Mouse (Mus musculus) myocyte (in vitro differentiated cells): ENCODE results near the gene Pacrg. TPM values are rescaled to one million over a fixed set of nuclear protein-coding genes. Genes with fewer than 3 reads are reported as not detected.

ENCODE experiments used
- H3K27me3 ChIP-seq: one replicate; pipeline ENCODE4 v1.6.1; 2011; ENCODE audit not compliant: control insufficient read depth, insufficient read depth, insufficient read length
- H3K36me3 ChIP-seq: one replicate; pipeline ENCODE4 v1.6.1; 2011; ENCODE audit not compliant: control insufficient read depth, insufficient read depth
- H3K4me2 ChIP-seq: one replicate; pipeline ENCODE4 v1.6.1; 2011; ENCODE audit warnings: low read depth, control low read depth
- H3K4me3 ChIP-seq: one replicate; pipeline ENCODE4 v1.5.1; 2011; ENCODE audit warnings: mild to moderate bottlenecking, control low read depth, moderate library complexity
- H3K79me2 ChIP-seq: one replicate; pipeline ENCODE4 v1.6.1; 2011; ENCODE audit not compliant: control insufficient read depth, insufficient read depth
- H3ac ChIP-seq: one replicate; pipeline ENCODE4 v1.6.1; 2011; ENCODE audit not compliant: control insufficient read depth, insufficient read length
- CEBPB ChIP-seq: IDR thresholded peaks from 2 replicates; pipeline ENCODE4 v1.6.1; 2011; ENCODE audit warnings: mild to moderate bottlenecking, moderate library complexity; ENCODE audit not compliant: poor library complexity, insufficient read depth, severe bottlenecking
- E2F4 ChIP-seq: IDR thresholded peaks from one replicate; pipeline ENCODE4 v1.6.1; 2011; ENCODE audit warnings: mild to moderate bottlenecking, control low read depth, moderate library complexity; ENCODE audit not compliant: insufficient read depth
- MAX ChIP-seq: IDR thresholded peaks from one replicate; pipeline ENCODE4 v1.6.1; 2011; ENCODE audit warnings: low read depth, mild to moderate bottlenecking, control low read depth
- MYOD1 ChIP-seq, 3 experiments: IDR thresholded peaks; one replicate each; pipeline ENCODE4 v1.6.1; 2011; ENCODE audit warnings: control low read depth in 2 of 3, low read depth in 2 of 3, mild to moderate bottlenecking in 2 of 3, moderate library complexity in 1 of 3; ENCODE audit not compliant: insufficient read length in 2 of 3, control insufficient read depth in 1 of 3
- MYOG ChIP-seq, 3 experiments: IDR thresholded peaks; one replicate each; pipeline ENCODE4 v1.6.1; 2011; ENCODE audit warnings: control low read depth in 2 of 3, low read depth in 2 of 3, mild to moderate bottlenecking in 2 of 3; ENCODE audit not compliant: insufficient read length in 2 of 3, control insufficient read depth in 1 of 3, insufficient read depth in 1 of 3
- POLR2A ChIP-seq: IDR thresholded peaks from one replicate; pipeline ENCODE4 v1.6.1; 2011; ENCODE audit warnings: low read depth, mild to moderate bottlenecking, control low read depth, moderate library complexity; ENCODE audit not compliant: insufficient read length
- POLR2AphosphoS2 ChIP-seq: IDR thresholded peaks from one replicate; pipeline ENCODE4 v1.6.1; 2011; ENCODE audit warnings: low read depth, control low read depth; ENCODE audit not compliant: insufficient read length
- REST ChIP-seq: IDR thresholded peaks from one replicate; pipeline ENCODE4 v1.6.1; 2011; ENCODE audit warnings: mild to moderate bottlenecking, control low read depth, moderate library complexity; ENCODE audit not compliant: insufficient read depth, insufficient read length
- SRF ChIP-seq: IDR thresholded peaks from one replicate; pipeline ENCODE4 v1.6.1; 2011; ENCODE audit warnings: low read depth; ENCODE audit not compliant: control insufficient read depth, insufficient read length
- TCF12 ChIP-seq: IDR thresholded peaks from one replicate; pipeline ENCODE4 v1.6.1; 2011; ENCODE audit warnings: mild to moderate bottlenecking, control low read depth; ENCODE audit not compliant: poor library complexity, insufficient read depth, severe bottlenecking
- TCF3 ChIP-seq: IDR thresholded peaks from one replicate; pipeline ENCODE4 v1.6.1; 2011; ENCODE audit warnings: low read depth, control low read depth; ENCODE audit not compliant: insufficient read length
- USF1 ChIP-seq: IDR thresholded peaks from one replicate; pipeline ENCODE4 v1.6.1; 2011; ENCODE audit warnings: low read depth, mild to moderate bottlenecking, control low read depth, moderate library complexity
- polyA plus RNA-seq: library from polyadenylated mRNA; unstranded; fragments of >200 nt; fragmentation: generic; extraction: Trizol; gene quantifications from one replicate; pipeline ENCODE4 v1.2.1, GENCODE M21; 2012; ENCODE audit warnings: missing spikeins

Pacrg gene
- polyA plus RNA-seq, 1 experiment = 0.64 TPM

GRCm38 (mm10) chr17:10369961-10370659, 470.0 kb downstream of the Pacrg start:
- no peak overlapping the region for H3K4me2 ChIP-seq
- H3K27me3 ChIP-seq = no peaks in the 10 kb centered on the region
- H3K4me3 ChIP-seq = no peak overlapping the region
- no peak overlapping the region for H3ac ChIP-seq
- TF ChIP-seq MAX (no peak), TCF3 (no peak), E2F4 (no peak), TCF12 (no peak), SRF (no peak), POLR2AphosphoS2 (no peak), POLR2A (no peak), MYOG (IDR thresholded peaks at IDR 0.05; ENCODE audit: control insufficient read depth in 1 of 3, insufficient read depth in 1 of 3, insufficient read length in 2 of 3, low read depth in 2 of 3) (no peak), CEBPB (no peak), MYOD1 (IDR thresholded peaks at IDR 0.05; ENCODE audit: control insufficient read depth in 1 of 3, insufficient read length in 2 of 3, low read depth in 2 of 3) (no peak), REST (no peak), USF1 (no peak)
- no peaks in the 10 kb centered on the region for H3K79me2 ChIP-seq
- H3K36me3 ChIP-seq = no peaks in the 10 kb centered on the region

GRCm38 (mm10) chr17:10367044-10367443, 473.1 kb downstream of the Pacrg start:
- Histone ChIP-seq H3ac (no peak overlapping the region), H3K36me3 (no peaks in the 10 kb centered on the region), H3K27me3 (no peaks in the 10 kb centered on the region), H3K4me2 (no peak overlapping the region), H3K4me3 (no peak overlapping the region), H3K79me2 (no peaks in the 10 kb centered on the region)
- TF ChIP-seq SRF (no peak), USF1 (no peak), CEBPB (no peak), MYOD1 (IDR thresholded peaks at IDR 0.05; ENCODE audit: control insufficient read depth in 1 of 3, insufficient read length in 2 of 3, low read depth in 2 of 3) (no peak), REST (no peak), TCF12 (no peak)

- TF ChIP-seq TCF12 (no peak), TCF3 (no peak), E2F4 (no peak), MYOD1 (IDR thresholded peaks at IDR 0.05; ENCODE audit: control insufficient read depth in 1 of 3, insufficient read length in 2 of 3, low read depth in 2 of 3) (no peak), CEBPB (no peak), SRF (no peak), MYOG (IDR thresholded peaks at IDR 0.05; ENCODE audit: control insufficient read depth in 1 of 3, insufficient read depth in 1 of 3, insufficient read length in 2 of 3, low read depth in 2 of 3) (no peak), POLR2AphosphoS2 (no peak), USF1 (no peak)
- no peaks in the 10 kb centered on the region for H3K36me3 ChIP-seq
- H3ac ChIP-seq = no peak overlapping the region
- no peaks in the 10 kb centered on the region for H3K79me2 ChIP-seq
- H3K4me3 ChIP-seq = no peak overlapping the region
- H3K27me3 ChIP-seq = no peaks in the 10 kb centered on the region
- H3K4me2 ChIP-seq = no peak overlapping the region
Measured at GRCm38 (mm10) chr17:10366577-10366976, 473.5 kb downstream of the Pacrg start.

GRCm38 (mm10) chr17:10365501-10366482, 474.3 kb downstream of the Pacrg start:
- Histone ChIP-seq H3K4me2 (no peak overlapping the region), H3K4me3 (no peak overlapping the region), H3K79me2 (no peaks in the 10 kb centered on the region), H3K36me3 (no peaks in the 10 kb centered on the region), H3ac (no peak overlapping the region), H3K27me3 (no peaks in the 10 kb centered on the region)
- TF ChIP-seq USF1 = no peak
- no peak for TF ChIP-seq MAX
- TF ChIP-seq POLR2AphosphoS2 = no peak
- no peak for TF ChIP-seq POLR2A
- no peak for TF ChIP-seq SRF
- no peak for TF ChIP-seq CEBPB
- TF ChIP-seq MYOG (IDR thresholded peaks at IDR 0.05; ENCODE audit: control insufficient read depth in 1 of 3, insufficient read depth in 1 of 3, insufficient read length in 2 of 3, low read depth in 2 of 3) = no peak
- no peak for TF ChIP-seq REST
- TF ChIP-seq E2F4 = no peak
- no peak for TF ChIP-seq MYOD1 (IDR thresholded peaks at IDR 0.05; ENCODE audit: control insufficient read depth in 1 of 3, insufficient read length in 2 of 3, low read depth in 2 of 3)
- TF ChIP-seq TCF3 = no peak
- no peak for TF ChIP-seq TCF12
